Mouse (Mus musculus): ENCODE data around the gene Asmt.

Gene Asmt

GRCm38 (mm10) chrX:170672594-170673092 lies at the start of gene Asmt:
Asmt (plus strand) TSS chrX:170672644.
- CTCF ChIA-PET: no interaction called here

GRCm38 (mm10) chrX:170673233-170673951 lies 948 bp downstream of the Asmt start:
- CTCF ChIA-PET: no interaction called here

GRCm38 (mm10) chrX:170674229-170674771 lies 1.9 kb downstream of the Asmt start:
- CTCF ChIA-PET: no interaction called here

GRCm38 (mm10) chrX:170674885-170675876 lies 2.7 kb downstream of the Asmt start:
- CTCF ChIA-PET: no interaction called here

- CTCF ChIA-PET: no interaction called here
Measured at GRCm38 (mm10) chrX:170675923-170676605, 3.6 kb downstream of the Asmt start.

GRCm38 (mm10) chrX:170676606-170677239 lies 4.3 kb downstream of the Asmt start:
- CTCF ChIA-PET: no interaction called here

GRCm38 (mm10) chrX:170677266-170677665 lies 4.8 kb downstream of the Asmt start:
- CTCF ChIA-PET: no interaction called here

GRCm38 (mm10) chrX:170677680-170678079 lies 5.2 kb downstream of the Asmt start:
- CTCF ChIA-PET: no interaction called here
